Mouse (Mus musculus) liver, embryonic 14.5 days (tissue): Measurements from ENCODE around the gene Eef1b2. TPM values are rescaled to one million over a fixed set of nuclear protein-coding genes. Genes with fewer than 3 reads are reported as not detected.
"Not testable (repeated sequence)": the region's sequence is repeated elsewhere in the genome, so short reads cannot be mapped to it uniquely, and the experiment has no call there.

ENCODE experiments used
- ATAC-seq: fragments of 200-750 bp; cut with Nextera tagmentation; 2 replicates; pipeline ENCODE4 v1.8.0; 2017; ENCODE audit warnings: moderate number of reproducible peaks, mild to moderate bottlenecking, moderate library complexity; ENCODE audit not compliant: insufficient read depth
- DNase-seq, 3 experiments: peaks; one replicate each; pipeline ENCODE4 v3.0.0-alpha.2; 2012 to 2013; ENCODE audit warnings: low read depth in 3 of 3, low spot score in 3 of 3
- H3K27ac ChIP-seq: fragments of 300-500 bp; sonication (generic); 2 replicates; pipeline ENCODE4 v1.5.1; 2014; ENCODE audit warnings: moderate library complexity, mild to moderate bottlenecking, control low read depth, inconsistent platforms
- H3K27me3 ChIP-seq: fragments of 300-500 bp; sonication (generic); 2 replicates; pipeline ENCODE4 v1.6.1; 2014; ENCODE audit warnings: mild to moderate bottlenecking, low read length, moderate library complexity; ENCODE audit not compliant: control insufficient read depth, insufficient read depth
- H3K36me3 ChIP-seq: fragments of 300-500 bp; sonication (generic); replicated peaks from 2 replicates; pipeline ENCODE4 v1.6.1; 2014; ENCODE audit warnings: low read depth; ENCODE audit not compliant: control insufficient read depth, insufficient read depth
- H3K4me1 ChIP-seq, 2 experiments: fragments of 200-500 bp in 1 of 2; fragments of 300-500 bp in 1 of 2; sonication (generic) in 1 of 2; replicated peaks; 2 replicates each; pipeline ENCODE4 v1.6.1; 2012 to 2014; ENCODE audit warnings: antibody characterized with exemption in 1 of 2, inconsistent platforms in 1 of 2, low read length in 1 of 2; ENCODE audit not compliant: control insufficient read depth in 2 of 2, insufficient read depth in 2 of 2
- H3K4me2 ChIP-seq: fragments of 300-500 bp; sonication (generic); 2 replicates; pipeline ENCODE4 v1.6.1; 2014; ENCODE audit warnings: low read depth, mild to moderate bottlenecking, control low read depth, moderate library complexity
- H3K4me3 ChIP-seq, 2 experiments: fragments of 200-500 bp in 1 of 2; fragments of 300-500 bp in 1 of 2; sonication (generic) in 1 of 2; 2 replicates each; pipeline ENCODE4 v1.5.1; 2012 to 2014; ENCODE audit warnings: low read depth in 2 of 2, low read length in 2 of 2, mild to moderate bottlenecking in 2 of 2, control low read depth in 1 of 2, inconsistent platforms in 1 of 2, moderate library complexity in 1 of 2; ENCODE audit not compliant: insufficient read depth in 1 of 2
- H3K9ac ChIP-seq: fragments of 300-500 bp; sonication (generic); replicated peaks from 2 replicates; pipeline ENCODE4 v1.6.1; 2014; ENCODE audit warnings: mild to moderate bottlenecking, control low read depth, moderate library complexity
- H3K9me3 ChIP-seq: fragments of 300-500 bp; sonication (generic); 2 replicates; pipeline ENCODE4 v1.6.1; 2016; ENCODE audit warnings: low read length, mixed read lengths; ENCODE audit not compliant: control insufficient read depth
- CTCF ChIP-seq: IDR thresholded peaks from 2 replicates; pipeline ENCODE4 v1.5.1; 2016; ENCODE audit warnings: antibody characterized with exemption, low read depth, control low read depth
- EP300 ChIP-seq: IDR thresholded peaks from 2 replicates; pipeline ENCODE4 v1.6.1; 2016; ENCODE audit warnings: antibody characterized with exemption, low read depth
- WGBS: fragments of 180-500 bp; shearing (Covaris S2); extraction: QIAGEN DNeasy Blood & Tissue Kit; methylation state at CpG from one replicate; pipeline ENCODE4 v1.1.7; 2014; ENCODE audit not compliant: insufficient replicate concordance; 5-methylcytosine and 5-hydroxymethylcytosine counted together
- polyA plus RNA-seq, 2 experiments: library from polyadenylated mRNA; depleted of rRNA in 1 of 2; stranded (reverse) in 1 of 2; unstranded in 1 of 2; fragments of >200 nt; fragmentation: Nextera tagmentation in 1 of 2; extraction: Ambion mirVana in 1 of 2; gene quantifications; 2 replicates each; pipeline versions ENCODE4 v1.2.1 to v1.2.3; 2012 to 2014

Gene Eef1b2
- polyA plus RNA-seq, 2 experiments = 382 to 523 TPM

DNA sequence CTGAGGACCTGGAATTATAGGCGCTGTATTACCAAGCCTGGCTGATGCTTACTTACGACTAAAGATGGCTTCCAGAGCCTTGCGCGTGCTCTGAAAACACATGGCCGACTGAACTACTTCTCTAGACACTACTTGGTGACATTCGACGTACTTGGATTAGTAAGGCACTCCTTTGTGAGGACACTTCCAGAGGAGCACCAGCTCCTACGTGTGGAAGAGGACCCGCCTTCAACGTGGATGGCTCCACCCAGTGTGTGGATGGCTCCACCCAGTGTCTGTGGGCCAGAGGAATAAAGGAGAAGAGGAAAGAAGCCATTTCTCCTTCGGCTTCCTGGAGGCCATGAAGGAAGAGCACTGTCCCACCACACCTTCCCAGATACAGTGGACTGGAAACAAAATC is 44.9 kb upstream of the Eef1b2 start:
- no peak overlapping the region for H3K27ac ChIP-seq
- H3K4me2 ChIP-seq = no peak overlapping the region
- H3K36me3 ChIP-seq = no peaks in the 10 kb centered on the region
- 81% methylated on average over 11 of the region's 11 CpGs for WGBS
- no peaks in the 10 kb centered on the region for H3K27me3 ChIP-seq
- H3K9me3 ChIP-seq = no peaks in the 10 kb centered on the region
- ATAC-seq = no peak
- no peak overlapping the region for H3K9ac ChIP-seq
- no peak for DNase-seq
- no peak overlapping the region for H3K4me3 ChIP-seq
- TF ChIP-seq EP300 = no peak
- TF ChIP-seq CTCF = no peak
- peaks cover 9 to 20% of the 10 kb centered on the region in 2 experiments for H3K4me1 ChIP-seq

DNA sequence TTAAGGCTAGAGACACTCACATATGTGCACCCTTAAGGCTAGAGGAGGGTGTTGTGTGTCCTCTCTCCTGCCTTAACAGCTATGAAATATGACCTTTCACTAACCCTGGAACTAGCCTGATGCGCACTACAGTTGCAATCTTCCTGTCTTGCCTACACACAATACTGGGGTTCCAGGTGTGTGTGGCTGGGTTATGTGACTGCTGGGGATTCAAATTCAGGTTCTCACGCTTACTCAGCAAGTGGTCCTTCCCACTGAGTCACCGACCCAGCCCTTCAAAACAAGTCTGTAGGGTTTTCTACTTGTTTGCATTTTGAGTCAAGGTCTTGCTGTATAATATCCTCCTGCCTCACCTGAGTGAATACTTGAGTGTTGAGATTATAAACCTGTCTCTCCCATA is 42.1 kb upstream of the Eef1b2 start:
- Histone ChIP-seq H3K4me1 (peaks cover 9 to 15% of the 10 kb centered on the region in 2 experiments), H3K27me3 (no peaks in the 10 kb centered on the region), H3K36me3 (no peaks in the 10 kb centered on the region), H3K9me3 (no peaks in the 10 kb centered on the region), H3K27ac (no peak overlapping the region), H3K4me3 (no peak overlapping the region), H3K4me2 (no peak overlapping the region), H3K9ac (no peak overlapping the region)
- TF ChIP-seq EP300 = no peak
- ATAC-seq (no peak), DNase-seq (no peak)
- WGBS = 72% methylated on average over 3 of the region's 3 CpGs

- H3K4me1 ChIP-seq = no peaks in the 10 kb centered on the region
- no peak for ATAC-seq
- TF ChIP-seq CTCF (no peak), EP300 (no peak)
- no peak overlapping the region for H3K4me2 ChIP-seq
- H3K9me3 ChIP-seq = no peaks in the 10 kb centered on the region
- 64% methylated on average over 2 of the region's 2 CpGs for WGBS
- H3K4me3 ChIP-seq = no peak overlapping the region
- no peak overlapping the region for H3K27ac ChIP-seq
- no peak overlapping the region for H3K9ac ChIP-seq
- no peak for DNase-seq
- no peaks in the 10 kb centered on the region for H3K27me3 ChIP-seq
- peaks cover 10% of the 10 kb centered on the region for H3K36me3 ChIP-seq
These were observed 38.7 kb upstream of the Eef1b2 start for GRCm38 (mm10) chr1:63137971-63138370.

DNA sequence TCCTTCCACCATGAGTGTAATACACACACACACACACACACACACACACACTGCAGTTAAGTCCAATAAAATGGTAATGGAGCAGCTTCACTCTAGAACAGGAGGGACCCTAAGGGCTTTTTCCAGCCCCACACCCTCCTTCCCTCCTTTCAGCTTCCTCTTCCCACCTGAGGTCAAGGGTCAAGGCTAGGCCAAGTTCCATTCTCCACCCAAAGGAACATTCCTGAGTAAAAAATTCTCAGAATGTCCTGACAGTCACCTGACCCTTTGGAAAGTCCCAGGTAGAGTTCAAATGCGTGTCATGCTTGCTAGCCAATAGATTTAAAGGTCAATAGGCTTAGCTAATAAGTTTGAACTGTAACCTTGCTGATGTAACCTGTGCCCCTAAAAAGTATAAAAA is 38.0 kb upstream of the Eef1b2 start:
- not testable (repeated sequence) for H3K27me3 ChIP-seq, H3K4me2 ChIP-seq, DNase-seq, H3K4me1 ChIP-seq, H3K9me3 ChIP-seq, H3K27ac ChIP-seq, H3K9ac ChIP-seq, ATAC-seq, H3K4me3 ChIP-seq
- peaks cover 14% of the 10 kb centered on the region for H3K36me3 ChIP-seq
- WGBS = 90% methylated on average over 1 of the region's 1 CpGs

DNA sequence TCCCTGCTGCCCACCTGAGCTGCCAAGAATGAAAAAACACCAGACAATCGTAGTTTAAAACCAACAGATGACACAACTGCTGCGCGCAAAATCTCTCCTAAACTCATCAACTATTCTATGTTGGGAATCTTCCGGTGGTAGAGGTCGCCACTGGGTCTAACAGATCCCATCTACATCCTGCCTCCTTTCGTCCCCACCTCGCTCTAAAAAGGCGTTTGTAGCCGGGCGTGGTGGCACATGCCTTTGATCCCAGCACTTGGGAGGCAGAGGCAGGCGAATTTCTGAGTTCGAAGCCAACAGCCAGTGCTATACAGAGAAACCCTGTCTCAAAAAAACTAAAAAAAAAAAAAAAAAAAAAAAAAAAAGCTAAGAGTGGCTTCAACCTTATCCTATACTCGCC is 36.4 kb upstream of the Eef1b2 start:
- no peak for ATAC-seq
- DNase-seq = no peak
- WGBS = 84% methylated on average over 13 of the region's 13 CpGs

DNA sequence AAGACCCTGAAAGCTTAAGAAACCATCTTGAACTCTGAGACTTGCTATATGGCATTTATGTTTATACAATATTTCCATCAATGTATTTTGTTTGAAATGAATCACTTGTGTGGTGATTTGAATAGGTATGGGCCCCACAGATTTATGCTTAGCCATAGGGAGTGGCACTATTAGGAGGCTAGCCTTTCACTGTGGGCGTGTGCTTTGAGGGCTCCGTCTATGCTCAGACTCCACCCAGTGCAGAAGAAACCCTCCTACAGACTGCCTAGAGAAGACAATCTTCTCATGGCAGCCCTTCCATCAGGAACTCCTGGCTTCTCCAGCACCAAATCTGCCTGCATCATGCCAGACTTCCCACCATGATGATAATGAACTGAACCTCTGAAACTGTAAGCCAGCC is 8.0 kb upstream of the Eef1b2 start:
- DNase-seq (no peak), ATAC-seq (no peak)
- H3K4me3 ChIP-seq = no peak overlapping the region
- H3K9me3 ChIP-seq = no peaks in the 10 kb centered on the region
- no peak overlapping the region for H3K27ac ChIP-seq
- H3K4me2 ChIP-seq = no peak overlapping the region
- no peak overlapping the region for H3K9ac ChIP-seq
- 15% methylated on average over 2 of the region's 2 CpGs for WGBS
- no peaks in the 10 kb centered on the region for H3K27me3 ChIP-seq
- H3K36me3 ChIP-seq = peaks cover 54% of the 10 kb centered on the region
- TF ChIP-seq CTCF = no peak
- no peak for TF ChIP-seq EP300
- no peaks in the 10 kb centered on the region; a peak in 1 of 4 replicates for H3K4me1 ChIP-seq

More for the DNA sequence above, 36.4 kb upstream of the Eef1b2 start:
- Histone ChIP-seq H3K9ac (no peak overlapping the region), H3K27me3 (no peaks in the 10 kb centered on the region), H3K9me3 (no peaks in the 10 kb centered on the region), H3K4me1 (no peaks in the 10 kb centered on the region), H3K27ac (no peak overlapping the region), H3K4me3 (no peak overlapping the region), H3K4me2 (no peak overlapping the region), H3K36me3 (peaks cover 29% of the 10 kb centered on the region)
- TF ChIP-seq EP300 (no peak), CTCF (no peak)
